Mouse (Mus musculus) large intestine, adult 2 months (tissue): ENCODE results near the gene Lrrc66. TPM values are rescaled to one million over a fixed set of nuclear protein-coding genes. Genes with fewer than 3 reads are reported as not detected.

ENCODE experiments used
- DNase-seq: peaks from one replicate; pipeline ENCODE4 v3.0.0-alpha.2; 2012; ENCODE audit warnings: low read depth, low spot score
- WGBS: fragments of 180-500 bp; shearing (Covaris S2); methylation state at CpG from one replicate; pipeline ENCODE4 v1.1.7; 2018; 5-methylcytosine and 5-hydroxymethylcytosine counted together
- polyA plus RNA-seq: library from polyadenylated mRNA; depleted of rRNA; stranded (reverse); fragments of >200 nt; gene quantifications from 2 replicates; pipeline ENCODE4 v1.2.3, GENCODE M21; 2012; rRNA removed

Gene Lrrc66
- 15.2 and 26.0 TPM in 2 replicates for polyA plus RNA-seq

DNA sequence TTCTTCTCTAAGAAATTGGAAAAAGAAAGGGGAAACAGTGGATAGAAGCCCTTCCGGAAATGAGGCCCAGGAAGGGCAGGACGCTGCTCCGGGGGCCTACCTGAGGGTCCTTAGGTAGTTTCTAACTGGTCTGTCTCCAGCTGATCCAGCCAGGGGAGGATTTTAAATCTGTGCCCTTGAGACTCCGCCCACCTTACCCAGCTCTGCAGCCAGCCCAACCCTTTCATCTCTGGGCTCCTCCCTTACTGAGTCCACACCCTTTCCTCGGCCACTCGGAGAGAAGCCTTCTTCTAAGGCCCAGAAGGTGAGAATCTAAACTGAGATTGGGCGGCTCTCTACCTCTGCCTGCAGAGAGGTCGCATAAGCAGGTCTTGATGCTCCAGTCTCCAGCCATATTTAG lies at the start of gene Lrrc66:
Lrrc66 (minus strand) TSS at position 236 of the 400 bp plus-strand sequence.
- no peak for DNase-seq
- 64% methylated on average over 8 of the region's 8 CpGs for WGBS

DNA sequence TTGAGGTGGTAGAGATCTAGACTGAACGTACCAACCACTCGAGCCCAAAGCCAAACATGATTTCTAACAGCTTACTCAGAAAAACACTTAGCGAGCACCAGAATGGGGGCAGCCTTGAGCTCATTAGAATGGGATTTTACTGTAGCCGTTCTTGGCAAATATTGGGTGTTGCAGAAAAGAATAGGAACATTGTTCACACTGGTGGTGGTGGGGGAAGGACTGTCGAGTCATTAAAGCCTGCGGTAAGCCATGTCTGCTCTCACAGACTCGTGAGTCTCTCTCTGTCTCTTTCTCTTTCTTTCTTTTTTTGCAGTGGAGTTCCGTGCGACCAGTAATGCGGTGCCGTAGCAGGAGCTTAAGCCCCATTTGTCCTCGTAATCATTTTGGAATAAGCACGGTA lies 44.3 kb upstream of the Lrrc66 start:
- 50% methylated on average over 13 of the region's 13 CpGs for WGBS
- no peak for DNase-seq

DNA sequence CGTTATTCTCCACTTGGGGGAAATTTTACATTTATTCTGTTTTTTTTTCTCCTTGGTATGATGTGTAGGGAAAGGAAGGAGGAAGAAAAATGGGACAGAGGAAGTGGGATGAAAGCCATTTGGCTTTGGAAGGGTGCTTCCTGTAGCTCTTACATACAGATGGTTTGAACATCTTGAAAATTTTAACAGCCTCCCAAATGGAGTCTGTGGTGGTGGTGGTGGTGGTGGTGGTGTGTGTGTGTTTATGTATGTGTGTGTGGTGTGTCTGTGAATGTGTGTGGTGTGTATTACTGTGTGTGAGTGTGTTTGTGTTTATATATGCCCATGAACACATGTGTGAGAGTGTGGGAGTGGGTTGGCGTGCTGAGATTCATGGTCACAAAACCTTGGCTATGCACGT lies 43.3 kb upstream of the Lrrc66 start:
- DNase-seq, result no peak
- WGBS, result 86% methylated on average over 3 of the region's 3 CpGs

DNA sequence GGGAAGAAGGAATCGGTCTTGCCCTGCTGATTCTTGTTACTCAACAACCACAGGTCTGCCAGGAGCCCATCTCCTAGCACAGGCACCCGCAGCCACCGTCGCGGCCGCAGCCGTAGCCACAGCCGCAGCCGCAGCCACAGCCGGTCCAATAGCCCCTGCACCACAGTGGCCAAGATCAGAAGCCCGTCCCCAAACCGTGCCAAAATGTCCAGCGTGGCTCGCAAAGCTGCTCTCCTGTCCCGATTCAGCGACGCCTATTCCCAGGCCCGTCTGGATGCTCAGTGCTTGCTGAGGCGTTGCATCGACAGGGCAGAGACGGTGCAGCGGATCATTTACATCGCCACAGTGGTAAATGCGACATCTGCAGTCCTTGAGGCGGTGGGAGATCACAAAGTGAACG lies 37.1 kb upstream of the Lrrc66 start:
- no peak for DNase-seq
- WGBS, result 54% methylated on average over 26 of the region's 26 CpGs

DNA sequence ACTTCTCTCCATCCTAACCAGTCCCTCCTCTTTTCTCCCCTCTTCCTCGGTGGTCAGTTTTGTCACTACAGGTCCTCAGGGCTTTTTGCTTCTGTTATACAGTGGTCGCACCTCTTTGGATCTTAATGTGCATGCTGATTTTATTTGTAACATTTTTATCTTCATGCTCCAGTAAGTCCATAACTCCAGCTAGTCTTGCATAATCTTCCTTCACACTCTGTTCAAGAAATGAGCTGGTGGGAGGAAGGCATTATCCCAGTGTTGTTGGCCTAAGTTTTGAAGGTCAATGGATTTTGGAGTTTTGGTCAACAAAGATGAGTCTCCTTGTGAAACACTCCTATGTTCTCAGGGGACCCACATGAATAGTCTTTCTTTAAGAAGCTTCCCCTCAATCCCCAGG lies 35.6 kb upstream of the Lrrc66 start:
- WGBS, result 83% methylated on average over 2 of the region's 2 CpGs
- DNase-seq, result no peak

DNA sequence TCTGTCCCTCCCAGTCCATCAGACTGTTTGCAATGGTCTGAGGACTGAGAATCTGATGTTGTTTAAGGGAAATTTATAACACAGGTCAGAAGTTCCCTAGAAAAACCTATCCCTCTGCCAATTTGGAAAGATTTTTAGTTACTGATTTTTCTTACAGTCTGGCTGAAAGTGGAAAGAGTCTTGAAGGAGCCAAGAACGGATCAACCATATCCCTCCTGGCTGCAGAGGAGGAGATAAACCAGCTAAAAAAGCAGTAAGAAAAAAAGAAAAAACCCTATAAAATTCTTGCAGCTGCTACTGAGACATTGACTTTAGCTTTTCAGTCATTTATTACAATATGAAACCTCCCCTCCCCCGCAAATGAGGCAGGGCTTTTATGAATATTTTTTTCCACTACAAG lies 34.4 kb upstream of the Lrrc66 start:
- WGBS, result 49% methylated on average over 2 of the region's 2 CpGs
- no peak for DNase-seq

DNA sequence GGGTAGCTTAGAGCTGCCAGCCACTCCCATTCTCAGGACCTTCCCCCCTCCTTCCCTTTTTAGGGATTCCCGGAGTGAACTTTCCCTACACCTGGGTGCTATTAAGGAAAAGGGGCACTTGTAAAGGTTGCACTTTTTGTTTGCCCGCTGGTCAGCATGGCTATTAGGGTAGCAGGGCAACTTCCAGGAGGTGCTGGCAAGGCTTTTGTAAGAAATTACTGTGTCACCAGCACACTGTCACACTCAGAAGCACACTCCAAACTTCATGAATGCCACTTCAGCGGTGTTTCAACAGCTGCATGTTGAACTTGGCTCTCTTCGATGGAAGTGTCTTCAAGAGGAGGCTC lies 19.5 kb upstream of the Lrrc66 start:
- no peak for DNase-seq
- WGBS, result 10% methylated on average over 4 of the region's 4 CpGs

DNA sequence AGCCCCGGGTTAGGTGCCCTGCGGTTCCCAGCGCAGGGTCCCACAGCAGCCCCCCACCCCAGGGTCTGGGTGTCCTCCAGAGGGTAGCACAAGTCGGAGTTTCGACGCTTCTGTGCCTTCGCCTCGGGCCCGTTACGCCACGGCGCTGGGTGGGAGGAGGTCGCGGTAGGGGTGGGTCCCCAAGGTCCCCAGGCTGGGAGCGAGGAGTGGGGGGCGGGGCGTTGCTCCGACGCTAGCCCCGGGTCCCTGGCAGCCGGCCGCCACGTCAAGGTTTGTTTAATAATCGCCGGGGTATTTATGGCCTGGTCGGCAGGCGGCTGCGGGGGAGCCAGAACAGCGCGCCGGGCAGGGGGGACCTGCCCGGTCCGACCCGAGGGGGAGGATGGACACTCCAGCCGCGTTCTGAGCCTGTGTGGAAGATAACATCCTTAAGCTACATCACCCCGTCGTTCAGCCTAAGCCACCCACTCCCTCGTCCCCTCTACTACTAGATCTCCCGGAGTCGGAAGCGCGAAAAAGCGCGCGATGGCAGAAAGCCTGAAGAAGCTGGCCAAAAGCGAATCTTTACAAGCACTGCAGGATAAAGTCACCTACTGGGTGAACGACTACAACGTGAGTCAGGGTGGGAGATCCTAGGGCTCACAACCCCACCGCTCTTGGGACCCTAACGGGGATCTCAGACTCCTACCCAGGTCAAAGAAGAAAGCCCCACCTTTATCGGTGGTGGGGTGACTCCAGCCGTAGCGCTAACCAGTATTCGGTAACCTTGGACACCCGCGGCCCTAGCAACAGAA lies 18.9 kb upstream of the Lrrc66 start, which contains the start of gene Spata18:
Spata18 (plus strand) TSS at position 319 of the 794 bp plus-strand sequence.
- DNase-seq, result no peak
- under 1% methylated on average over 57 of the region's 57 CpGs for WGBS

DNA sequence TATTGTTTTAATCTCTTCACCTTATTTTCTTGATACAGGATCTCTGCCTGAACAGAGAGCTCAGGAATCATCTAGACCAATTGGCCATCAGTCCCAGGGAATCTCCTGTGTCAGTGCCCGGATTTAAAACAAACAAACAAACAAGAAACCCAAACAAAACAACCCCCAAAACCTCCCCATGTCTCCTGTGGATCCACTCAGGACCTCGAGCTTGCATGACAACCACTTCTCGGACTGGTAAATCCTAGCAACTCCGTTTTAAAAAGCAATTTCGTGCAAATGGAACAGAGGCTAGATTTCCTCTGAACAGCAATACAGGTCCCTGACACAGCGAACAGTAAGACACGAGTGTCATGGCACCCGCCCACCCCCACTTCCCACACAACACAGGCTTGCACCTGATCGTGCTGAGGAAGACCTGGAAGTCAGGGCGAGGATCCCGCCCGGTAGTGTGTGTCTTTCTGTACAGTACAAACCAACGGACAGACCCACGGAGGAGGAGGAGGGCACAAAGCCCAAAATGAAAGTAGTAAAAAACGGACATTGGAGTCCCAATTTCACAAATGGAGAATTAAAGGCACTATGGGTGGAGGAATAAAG lies 18.1 kb upstream of the Lrrc66 start:
- WGBS, result 3% methylated on average over 15 of the region's 15 CpGs
- DNase-seq, result no peak

DNA sequence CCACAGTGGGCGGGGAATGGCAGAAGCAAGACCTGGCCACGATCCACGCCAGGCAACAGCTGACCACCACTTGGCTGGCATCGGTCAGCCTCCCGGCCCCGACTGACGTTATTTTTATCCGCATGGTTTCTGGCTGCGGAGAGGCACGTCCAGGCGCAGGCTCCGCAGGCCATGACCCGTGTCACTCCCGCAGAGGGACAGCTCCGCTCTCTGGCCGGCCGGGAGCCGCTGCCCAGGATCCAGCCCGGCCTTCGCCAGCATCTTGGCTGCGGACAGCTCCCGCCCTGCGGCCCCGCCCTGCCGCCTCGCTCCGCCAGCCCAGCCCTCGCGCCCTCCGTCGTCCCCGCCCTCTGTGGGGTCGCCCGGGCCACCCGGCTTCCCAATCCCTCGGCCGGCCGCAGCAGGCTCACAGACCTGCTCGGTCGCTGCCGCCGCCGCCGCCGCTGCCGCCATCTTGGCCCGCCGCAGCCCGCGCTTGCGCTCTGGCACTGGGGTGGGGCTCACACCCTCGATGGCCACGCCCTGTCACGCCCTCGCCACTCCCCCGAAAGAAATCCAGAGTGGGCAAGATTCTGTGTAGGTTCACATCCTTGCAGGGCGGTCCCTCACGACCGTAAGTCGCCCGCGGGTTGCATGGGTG lies 15.1 kb upstream of the Lrrc66 start, which contains the start of gene Sgcb:
Sgcb (minus strand) TSS at position 530 of the 640 bp plus-strand sequence.
- WGBS, result under 1% methylated on average over 61 of the region's 62 CpGs
- no peak for DNase-seq

DNA sequence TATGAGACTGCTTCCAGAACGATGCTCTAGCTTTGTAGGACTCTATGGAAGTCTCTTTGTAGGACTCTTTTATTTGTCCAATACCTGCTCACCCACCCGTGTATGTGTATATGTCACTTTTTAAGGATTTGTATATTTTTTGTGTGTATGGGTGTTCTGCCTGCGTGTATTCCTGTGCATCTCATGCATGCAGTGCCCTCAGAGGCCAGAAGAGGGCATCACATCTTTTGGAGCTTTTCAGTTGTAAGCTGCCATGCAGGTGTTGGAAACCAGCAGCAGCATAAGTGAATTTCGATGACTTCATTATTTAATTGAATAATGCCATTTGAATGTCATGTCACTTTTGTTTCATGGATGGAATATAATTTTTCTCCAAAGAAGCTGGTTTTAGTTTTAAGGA lies 9.8 kb upstream of the Lrrc66 start:
- DNase-seq, result no peak
- 91% methylated on average over 4 of the region's 4 CpGs for WGBS

DNA sequence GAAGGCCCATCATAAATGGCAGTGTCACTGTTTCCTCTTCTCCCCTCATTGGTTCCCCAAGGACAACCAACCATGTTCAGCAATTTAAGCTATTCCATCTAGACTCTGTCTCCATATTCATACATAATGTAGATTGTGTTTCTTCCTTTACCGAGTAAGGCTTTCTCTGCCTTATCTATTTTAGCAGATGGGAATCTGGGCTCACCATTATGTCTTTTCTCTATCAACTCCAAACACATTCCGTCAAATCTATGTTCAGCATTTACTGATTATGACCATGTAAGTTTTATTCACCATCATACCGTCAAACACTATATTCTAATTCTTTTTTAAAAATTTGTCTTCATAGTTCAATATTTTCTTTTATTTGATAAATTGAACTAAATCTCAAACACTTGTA lies 8.7 kb upstream of the Lrrc66 start:
- 92% methylated on average over 3 of the region's 3 CpGs for WGBS
- DNase-seq, result no peak

DNA sequence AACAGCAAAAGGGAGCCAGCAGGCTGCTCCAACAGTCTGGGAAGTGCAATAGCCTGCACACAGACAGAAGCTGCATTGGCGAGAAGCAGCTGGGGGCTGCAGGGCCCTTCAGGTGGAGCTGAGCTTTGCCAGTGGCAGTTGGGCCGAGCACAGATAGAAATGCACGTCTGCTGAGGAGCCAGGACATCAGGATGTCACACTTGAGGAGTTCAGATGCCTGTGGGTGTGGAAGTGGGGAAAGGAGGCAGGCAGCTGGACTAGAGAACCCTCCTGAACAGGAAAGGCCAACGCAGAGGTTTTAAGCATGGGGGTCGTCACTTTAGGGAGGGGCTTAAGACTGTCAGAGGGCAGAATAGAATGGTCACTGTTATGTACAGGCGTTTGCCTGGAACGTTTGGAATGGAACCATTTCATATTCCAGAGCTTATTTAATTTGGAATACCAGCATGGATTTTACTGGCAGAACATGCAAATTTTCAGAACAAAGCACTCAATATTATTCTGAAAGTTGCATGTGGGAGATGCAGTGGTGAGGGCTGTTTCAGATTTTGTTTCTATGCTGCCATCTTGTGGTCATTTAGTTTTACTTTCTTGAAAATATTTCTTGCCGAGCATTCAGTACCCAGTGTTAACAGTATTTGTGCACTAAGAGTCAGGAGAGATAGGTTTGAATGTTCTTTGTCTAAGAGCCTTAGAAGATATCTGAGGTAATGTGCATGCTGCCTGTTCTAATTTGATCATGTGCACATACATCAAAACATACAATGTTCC lies 5.2 kb upstream of the Lrrc66 start:
- DNase-seq, result no peak
- 45% methylated on average over 8 of the region's 8 CpGs for WGBS

DNA sequence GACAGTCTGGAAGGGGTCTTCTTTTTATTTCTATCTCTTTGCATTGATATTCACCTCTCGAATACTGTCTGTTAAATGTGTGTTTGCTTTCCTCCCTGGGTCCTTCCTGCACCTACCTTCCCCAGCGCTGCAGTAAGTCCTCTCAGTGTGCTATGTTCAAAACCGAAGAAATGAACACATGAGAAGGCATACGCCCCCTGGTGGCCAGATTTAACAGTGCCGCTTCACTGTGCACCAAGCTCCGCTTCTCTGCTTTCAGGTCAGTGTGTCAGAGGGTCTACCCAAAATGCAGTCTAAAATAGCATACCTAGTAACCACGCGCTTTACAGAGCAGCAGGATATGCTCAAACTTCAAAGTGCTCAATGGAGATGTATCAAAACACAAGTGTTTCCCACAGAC lies 815 bp upstream of the Lrrc66 start:
- 62% methylated on average over 8 of the region's 8 CpGs for WGBS
- DNase-seq, result no peak

DNA sequence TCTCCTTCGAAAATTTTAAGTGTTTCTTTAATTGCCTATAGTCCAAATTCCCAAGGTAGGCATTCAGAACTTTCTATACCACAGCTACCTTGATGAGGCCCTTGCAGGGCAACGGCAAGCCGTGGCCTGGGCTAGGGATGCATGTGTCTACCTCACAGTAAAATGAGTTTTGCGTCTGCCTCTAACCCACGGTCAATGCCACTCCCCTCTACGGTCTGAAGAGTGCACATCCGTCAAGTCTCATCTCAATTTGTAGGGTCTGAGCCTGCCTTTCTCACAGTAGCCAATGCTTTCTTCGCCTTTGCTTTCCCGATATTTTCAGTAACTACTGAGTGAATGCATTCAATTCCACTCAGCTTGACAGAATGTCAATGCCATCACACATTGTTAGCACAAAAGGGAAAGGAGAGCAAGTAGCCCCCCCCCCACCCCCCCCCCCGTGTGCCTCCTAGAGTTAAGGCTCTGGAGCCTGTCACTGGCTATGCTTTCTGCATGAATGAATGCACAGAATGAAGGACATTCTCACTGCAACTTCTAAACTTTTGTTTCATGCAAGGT lies 1.2 kb downstream of the Lrrc66 start:
- WGBS, result 65% methylated on average over 10 of the region's 10 CpGs

DNA sequence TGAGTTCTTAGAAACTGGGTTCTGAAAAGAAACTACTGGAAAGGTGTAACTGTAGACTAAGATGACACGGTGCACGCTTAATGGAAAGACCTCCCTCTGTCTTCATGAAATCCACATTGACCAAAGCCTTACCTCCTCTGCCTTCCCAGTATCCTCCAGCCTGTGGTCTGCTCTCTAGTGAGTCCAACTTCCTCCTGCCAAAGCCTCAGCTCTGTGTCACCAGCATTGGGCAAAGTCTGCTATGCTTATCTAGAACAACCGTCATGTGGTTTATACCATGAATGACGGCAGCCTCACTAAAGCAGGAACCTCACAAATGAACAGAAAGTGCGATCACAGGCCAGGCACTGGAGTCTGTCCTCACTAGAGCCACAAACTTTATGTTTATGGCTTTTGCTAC lies 2.2 kb downstream of the Lrrc66 start:
- peak; percentile 91 for DNase-seq
- WGBS, result 23% methylated on average over 5 of the region's 5 CpGs

More for the DNA sequence above, 1.2 kb downstream of the Lrrc66 start:
- no peak for DNase-seq

DNA sequence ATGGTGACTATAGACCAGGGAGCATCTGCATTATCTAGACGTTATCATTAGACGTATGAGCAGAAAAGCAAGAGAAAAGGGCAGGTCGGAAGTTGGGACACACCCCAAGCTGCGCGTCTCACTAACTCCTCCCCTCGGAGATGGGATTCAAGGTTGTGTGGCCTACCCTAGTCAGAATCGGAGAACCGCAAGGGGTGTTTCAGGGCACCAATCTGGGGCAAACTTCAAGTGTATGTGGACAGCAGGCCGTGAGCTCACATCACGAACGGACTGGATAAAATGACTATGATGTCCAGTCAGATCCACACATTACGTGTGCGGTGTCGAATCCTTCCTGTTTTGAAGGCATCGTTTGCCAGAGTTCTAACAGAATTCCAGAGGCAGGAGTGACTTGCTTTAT lies 4.3 kb downstream of the Lrrc66 start:
- DNase-seq, result no peak
- WGBS, result 85% methylated on average over 15 of the region's 15 CpGs

DNA sequence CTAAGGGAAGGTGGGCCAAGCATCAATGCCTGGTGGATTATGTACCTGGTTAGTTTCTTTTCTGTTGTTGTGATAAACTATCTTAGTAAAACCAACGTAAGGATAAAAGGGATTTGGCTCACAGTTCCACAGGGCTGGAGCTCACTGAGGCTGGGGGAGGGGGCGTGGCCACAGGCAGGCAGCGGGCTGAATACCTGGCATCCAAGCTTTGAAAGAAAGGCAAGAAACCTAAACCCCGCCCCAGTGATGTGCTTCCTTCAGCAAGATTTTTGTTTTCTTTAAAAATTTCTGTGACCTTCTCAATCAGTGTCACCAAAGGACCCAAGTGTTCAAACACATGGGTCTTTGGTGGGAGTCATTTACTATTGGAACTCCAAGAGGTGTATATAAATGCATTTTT lies 4.8 kb downstream of the Lrrc66 start:
- no peak for DNase-seq
- WGBS, result 54% methylated on average over 4 of the region's 4 CpGs

DNA sequence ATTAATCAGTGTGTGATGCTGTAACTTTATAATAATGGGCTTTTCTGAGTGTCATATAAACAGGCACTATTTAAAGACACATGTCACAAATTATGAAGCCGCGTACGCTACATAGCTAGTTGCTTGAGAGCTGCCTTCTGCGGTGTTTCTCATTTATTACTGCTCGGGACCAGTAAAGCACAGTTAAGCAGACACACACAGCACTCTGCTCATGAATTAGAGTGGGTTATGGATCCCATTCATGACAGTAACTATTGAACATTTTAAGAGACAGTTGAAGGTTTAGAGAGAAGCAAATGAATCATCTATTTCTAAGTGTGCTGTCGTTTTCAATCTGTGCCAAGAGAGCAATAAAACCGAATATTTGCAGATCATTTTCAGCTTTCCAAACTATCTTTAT lies 5.5 kb downstream of the Lrrc66 start:
- 45% methylated on average over 7 of the region's 7 CpGs for WGBS
- DNase-seq, result no peak

DNA sequence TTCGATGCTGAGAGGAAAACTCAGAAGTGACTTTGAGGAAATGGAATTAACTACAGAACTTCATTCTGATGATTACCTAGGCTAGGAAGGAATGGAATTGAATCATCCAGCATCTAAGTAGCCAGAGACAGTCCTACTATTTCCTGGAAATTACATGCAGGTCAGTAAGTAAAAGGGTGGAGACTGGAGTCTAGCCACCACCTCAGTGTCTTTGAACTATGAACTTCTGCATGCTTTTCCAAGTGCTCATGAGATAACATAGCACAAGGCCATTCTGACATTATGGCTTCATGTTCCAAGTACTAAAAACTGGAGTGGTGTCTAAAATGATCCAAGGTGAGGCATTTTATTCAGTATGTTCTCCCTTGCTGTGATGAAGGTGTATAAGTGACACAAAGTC lies 6.8 kb downstream of the Lrrc66 start:
- DNase-seq, result no peak
- WGBS, result 20% methylated on average over 1 of the region's 1 CpGs
